Mouse (Mus musculus): ENCODE measurements around the gene Erp27.

Gene Erp27

GRCm38 (mm10) chr6:136861020-136861419 lies 61.0 kb downstream of the Erp27 start:
- no peak for DNase-seq (ENCODE audit: low spot score)

GRCm38 (mm10) chr6:136858420-136858819 lies 63.6 kb downstream of the Erp27 start:
- DNase-seq (ENCODE audit: low spot score): no peak

- no peak for DNase-seq (ENCODE audit: low spot score)
Measured at GRCm38 (mm10) chr6:136857873-136858260, 64.1 kb downstream of the Erp27 start.

All from urinary bladder, postnatal 25 days (tissue).